Mouse (Mus musculus): ENCODE measurements around the gene Stx1a.
A peak's percentile ranks its signal among the peaks of the same experiment; 100 is the strongest.

DNA sequence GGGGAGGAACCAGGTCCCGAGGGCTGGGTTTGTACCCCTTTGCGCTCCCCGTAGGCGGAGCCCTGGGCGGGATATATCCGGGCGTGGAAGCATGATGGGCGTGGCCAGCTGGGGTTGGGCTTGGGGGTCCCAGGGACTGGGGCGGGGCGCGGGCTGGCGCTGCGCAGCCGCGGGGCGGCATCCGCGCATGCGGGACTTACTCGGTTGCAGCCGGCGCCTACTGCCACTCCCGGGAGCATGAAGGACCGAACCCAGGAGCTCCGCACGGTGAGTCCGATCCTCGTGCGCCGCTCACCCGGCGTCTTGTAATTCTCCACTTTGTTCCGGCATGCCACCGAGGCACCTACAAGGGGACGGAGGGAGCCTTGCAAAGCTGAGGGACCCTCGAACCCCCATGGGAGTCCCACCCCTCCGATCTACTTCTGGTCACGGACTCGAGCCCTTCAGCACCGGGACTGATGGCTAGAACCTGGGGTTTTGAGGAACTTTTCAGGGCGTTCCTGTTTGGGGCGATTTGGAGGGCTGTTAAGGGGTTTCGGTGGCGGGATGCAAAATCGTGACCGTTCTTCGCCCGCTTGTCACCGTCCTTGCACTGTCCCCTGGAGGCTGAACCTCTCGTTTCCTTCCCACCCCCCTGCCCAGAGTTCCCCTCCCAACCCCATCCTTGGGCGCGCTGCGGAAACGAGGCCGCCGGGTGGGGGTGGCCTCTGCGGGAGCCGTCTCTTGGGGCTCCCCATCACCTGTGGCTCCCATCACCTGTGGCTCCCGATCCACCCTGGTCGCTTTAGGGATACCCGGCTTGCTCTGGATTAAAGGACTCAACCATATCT is at the start of gene Stx1a:
- TF ChIP-seq CTCF (IDR thresholded peaks at IDR 0.05; ENCODE audit: extremely low read depth, insufficient read length, insufficient replicate concordance, low read depth, low read length) (no peak), POLR2A (IDR thresholded peaks at IDR 0.05; ENCODE audit: low read depth, low read length) (peak; percentile 17; the same call in 1 of the 2 replicates)
